Mouse (Mus musculus) lung, postnatal 0 days (tissue): ENCODE data around the gene Ppp3ca.

Source experiments
- CTCF ChIP-seq: IDR thresholded peaks from 2 replicates; pipeline ENCODE4 v1.5.1; 2016; ENCODE audit warnings: antibody characterized with exemption, mild to moderate bottlenecking
- EP300 ChIP-seq: IDR thresholded peaks from 2 replicates; pipeline ENCODE4 v1.6.1; 2016; ENCODE audit warnings: antibody characterized with exemption, mild to moderate bottlenecking, control low read depth

DNA sequence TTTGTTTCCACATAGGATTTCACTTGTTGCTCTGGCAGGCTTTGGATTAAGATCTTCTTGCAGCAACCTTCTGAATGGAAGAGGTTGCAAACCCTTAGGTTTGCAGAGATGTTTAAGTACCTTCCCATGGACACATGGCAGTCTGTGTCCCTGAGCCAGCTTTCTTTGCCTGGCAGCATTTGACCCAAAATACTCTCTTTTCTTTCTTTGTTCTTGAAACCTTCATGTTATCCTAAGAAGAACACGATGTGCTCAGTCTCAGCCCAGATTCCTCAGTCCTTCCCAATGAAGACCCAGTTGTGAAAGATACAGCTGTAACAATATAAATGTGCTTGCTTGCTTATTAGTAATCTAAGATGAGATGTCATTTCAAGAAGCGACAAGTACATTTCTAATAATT is 197.4 kb downstream of the Ppp3ca start:
- TF ChIP-seq CTCF (no peak), EP300 (no peak)
